Mouse (Mus musculus) retina, embryonic 14.5 days (tissue): Measurements from ENCODE around the gene Egln3.

Experiments used
- DNase-seq: peaks from one replicate; pipeline ENCODE4 v3.0.0-alpha.2; 2015; ENCODE audit warnings: low spot score

The Egln3 gene

GRCm38 (mm10) chr12:54203656-54204045, at the start of gene Egln3:
TSS of gene Egln3 (minus strand) at chr12:54203860.
- peak; percentile 85 for DNase-seq

- DNase-seq, result no peak
These were observed 49.8 kb upstream of the Egln3 start for GRCm38 (mm10) chr12:54253449-54253848.

GRCm38 (mm10) chr12:54251942-54252400, 48.3 kb upstream of the Egln3 start:
- no peak for DNase-seq

GRCm38 (mm10) chr12:54247835-54248234, 44.2 kb upstream of the Egln3 start:
- no peak for DNase-seq

GRCm38 (mm10) chr12:54243158-54243557, 39.5 kb upstream of the Egln3 start:
- DNase-seq, result no peak

GRCm38 (mm10) chr12:54241976-54242375, 38.3 kb upstream of the Egln3 start:
- DNase-seq, result no peak

- DNase-seq, result no peak
These were observed 30.1 kb upstream of the Egln3 start for GRCm38 (mm10) chr12:54233794-54234193.

GRCm38 (mm10) chr12:54232996-54233603, 29.4 kb upstream of the Egln3 start:
- no peak for DNase-seq

GRCm38 (mm10) chr12:54232456-54232855, 28.8 kb upstream of the Egln3 start:
- DNase-seq, result peak; percentile 12

GRCm38 (mm10) chr12:54227551-54227950, 23.9 kb upstream of the Egln3 start:
- no peak for DNase-seq

- DNase-seq, result no peak
These were observed 22.7 kb upstream of the Egln3 start for GRCm38 (mm10) chr12:54226341-54226740.

GRCm38 (mm10) chr12:54225610-54226009, 21.9 kb upstream of the Egln3 start:
- no peak for DNase-seq

- no peak for DNase-seq
These were observed 21.4 kb upstream of the Egln3 start for GRCm38 (mm10) chr12:54225090-54225489.

- no peak for DNase-seq
These were observed 18.5 kb upstream of the Egln3 start for GRCm38 (mm10) chr12:54222036-54222760.

GRCm38 (mm10) chr12:54216673-54217072, 13.0 kb upstream of the Egln3 start:
- no peak for DNase-seq

- DNase-seq, result no peak
These were observed 10.8 kb upstream of the Egln3 start for GRCm38 (mm10) chr12:54214426-54214825.

GRCm38 (mm10) chr12:54213871-54214270, 10.2 kb upstream of the Egln3 start:
- no peak for DNase-seq

GRCm38 (mm10) chr12:54213230-54213629, 9.6 kb upstream of the Egln3 start:
- no peak for DNase-seq

GRCm38 (mm10) chr12:54209182-54209563, 5.5 kb upstream of the Egln3 start:
- no peak for DNase-seq

GRCm38 (mm10) chr12:54208433-54209181, 4.9 kb upstream of the Egln3 start:
- DNase-seq, result no peak

- DNase-seq, result no peak
These were observed 2.1 kb upstream of the Egln3 start for GRCm38 (mm10) chr12:54205731-54206130.

GRCm38 (mm10) chr12:54205195-54205594, 1.5 kb upstream of the Egln3 start:
- peak; percentile 69 for DNase-seq
